Mouse (Mus musculus) gastrocnemius, adult 8-10 months (tissue): ENCODE data around the gene Tead2. TPM values are rescaled to one million over a fixed set of nuclear protein-coding genes. Genes with fewer than 3 reads are reported as not detected.
A peak's percentile ranks its signal among the peaks of the same experiment; 100 is the strongest.
"Not testable (repeated sequence)": the region's sequence is repeated elsewhere in the genome, so short reads cannot be mapped to it uniquely, and the experiment has no call there.

ENCODE experiments used
- DNase-seq, 2 experiments: peaks; one replicate each; pipeline ENCODE4 v3.0.0; 2022; ENCODE audit warnings: low spot score in 2 of 2
- total RNA-seq, 4 experiments: library from RNA; stranded (reverse); gene quantifications; 2 replicates each; pipeline ENCODE4 v1.2.4; 2022

The Tead2 gene
- total RNA-seq = 1 to 10 TPM in 3 of 4 experiments, under 1 TPM in 1; 0.77 to 3.1 (median 1.7) TPM

GRCm38 (mm10) chr7:45215673-45216441 lies at the start of gene Tead2:
Tead2 (plus strand) TSS chr7:45215753.
- no peak for DNase-seq

DNA sequence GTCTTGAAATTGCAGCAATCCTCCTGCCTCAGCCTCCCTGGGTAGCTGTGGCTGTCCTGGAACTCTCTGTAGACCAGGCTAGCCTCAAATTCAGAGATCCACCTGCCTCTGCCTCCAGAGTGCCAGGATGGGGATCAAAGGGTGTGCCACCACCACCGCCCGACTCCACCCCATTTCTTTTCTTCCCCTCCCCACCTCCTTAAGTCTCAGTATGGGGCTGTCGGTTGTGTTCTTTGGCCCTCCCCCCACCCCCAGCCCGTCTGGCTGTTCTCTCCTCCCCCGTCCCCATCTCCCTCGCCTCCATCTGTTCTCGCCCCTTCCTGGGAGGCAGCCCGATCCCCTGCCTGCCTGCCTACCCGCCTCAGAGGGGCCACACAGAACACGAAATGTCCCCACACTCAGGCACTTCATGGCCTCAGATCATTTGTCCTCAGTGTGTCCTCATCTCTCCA lies 48.6 kb upstream of the Tead2 start:
- DNase-seq = no peak

DNA sequence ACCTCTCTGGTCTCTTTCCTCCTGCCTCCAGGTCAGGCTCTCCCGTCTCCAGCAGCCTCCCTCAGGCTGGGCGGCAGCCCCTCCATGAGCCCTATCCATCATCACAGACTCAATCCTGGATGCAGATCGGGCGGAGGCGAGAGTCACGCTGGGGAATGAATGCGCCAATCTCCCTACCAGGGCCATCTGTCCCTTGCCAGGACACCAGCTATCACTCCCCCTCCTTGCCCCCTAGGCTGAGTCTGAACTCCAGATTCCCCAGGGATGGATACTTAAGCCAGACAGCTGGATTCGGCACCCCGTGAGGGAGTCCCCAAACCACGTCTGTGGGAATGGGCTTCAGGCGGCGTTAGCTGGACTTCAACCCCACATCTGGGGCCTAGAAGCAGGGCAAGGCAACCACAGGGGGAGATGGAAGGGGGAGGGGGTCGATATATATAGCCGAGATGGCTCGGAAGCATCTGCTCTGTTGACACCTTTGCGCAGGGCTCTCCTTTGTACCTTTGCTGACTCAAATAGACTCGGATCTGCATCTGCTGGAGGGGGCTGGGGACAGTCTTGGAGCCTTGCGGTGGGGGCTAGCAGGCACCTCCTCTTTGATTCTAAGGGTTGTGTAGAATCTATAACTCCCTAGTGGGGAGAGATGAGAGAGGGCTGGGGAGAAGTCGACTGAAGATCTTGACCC lies 47.6 kb upstream of the Tead2 start:
- DNase-seq = no peak

GRCm38 (mm10) chr7:45168656-45169055 lies 46.9 kb upstream of the Tead2 start:
- no peak for DNase-seq

DNA sequence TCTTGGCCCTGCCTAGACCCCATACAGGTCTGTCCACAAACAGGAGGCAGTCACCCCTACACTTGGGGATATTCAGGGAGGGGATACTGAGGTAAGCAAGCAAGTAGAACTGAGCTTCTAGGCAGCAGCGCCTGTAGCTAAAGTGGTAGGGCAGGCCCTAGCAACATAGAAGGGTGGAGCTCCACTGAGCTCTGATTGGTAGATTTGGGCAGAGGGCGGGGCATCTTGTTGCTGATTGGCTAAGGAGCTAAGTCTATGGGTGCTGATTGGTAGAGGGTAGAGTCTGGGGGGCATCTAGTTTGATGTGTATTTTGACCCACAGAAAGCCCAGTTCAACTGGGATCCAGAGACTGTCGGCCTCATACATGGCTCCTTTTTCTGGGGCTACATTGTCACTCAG lies 46.1 kb upstream of the Tead2 start:
- no peak for DNase-seq

GRCm38 (mm10) chr7:45172974-45173373 lies 42.6 kb upstream of the Tead2 start:
- DNase-seq = no peak

- DNase-seq = not testable (repeated sequence)
These were observed 41.8 kb upstream of the Tead2 start for GRCm38 (mm10) chr7:45173772-45174171.

DNA sequence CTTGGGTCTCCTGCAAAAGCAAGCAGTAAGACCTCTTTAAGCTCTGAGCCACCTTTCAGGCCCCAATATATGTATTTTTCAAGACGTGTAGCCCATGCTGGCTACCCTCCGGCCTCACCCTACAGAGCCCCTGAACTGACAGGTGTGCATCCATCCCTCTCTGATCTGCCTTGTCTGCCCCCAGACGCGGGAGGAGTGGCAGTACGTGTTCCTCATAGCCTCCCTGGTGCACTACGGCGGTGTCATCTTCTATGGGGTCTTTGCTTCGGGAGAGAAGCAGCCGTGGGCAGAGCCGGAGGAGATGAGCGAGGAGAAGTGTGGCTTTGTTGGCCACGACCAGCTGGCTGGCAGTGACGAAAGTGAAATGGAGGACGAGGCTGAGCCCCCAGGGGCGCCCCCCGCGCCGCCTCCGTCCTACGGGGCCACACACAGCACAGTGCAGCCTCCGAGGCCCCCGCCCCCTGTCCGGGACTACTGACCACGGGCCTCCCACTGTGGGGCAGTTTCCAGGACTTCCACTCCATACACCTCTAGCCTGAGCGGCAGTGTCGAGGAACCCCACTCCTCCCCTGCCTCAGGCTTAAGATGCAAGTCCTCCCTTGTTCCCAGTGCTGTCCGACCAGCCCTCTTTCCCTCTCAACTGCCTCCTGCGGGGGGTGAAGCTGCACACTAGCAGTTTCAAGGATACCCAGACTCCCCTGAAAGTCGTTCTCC lies 40.8 kb upstream of the Tead2 start:
- DNase-seq = no peak

DNA sequence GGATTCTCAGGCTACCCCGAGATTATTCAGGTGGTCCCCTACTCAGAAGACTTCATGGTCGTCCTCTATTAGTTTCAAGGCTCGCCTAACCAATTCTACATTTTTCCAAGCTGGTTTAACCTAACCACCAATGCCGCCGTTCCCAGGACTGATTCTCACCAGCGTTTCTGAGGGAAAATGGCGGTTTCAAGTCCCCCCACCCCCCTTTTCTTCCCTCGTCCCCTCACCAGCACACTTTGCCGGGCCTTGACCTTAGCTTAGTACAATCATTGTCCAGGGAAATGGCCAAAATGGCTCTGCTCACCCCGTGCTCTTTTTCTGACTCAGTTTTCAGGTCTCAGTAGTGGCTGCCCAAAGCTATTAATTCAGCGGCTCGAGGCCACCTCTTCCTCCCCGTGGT lies 40.2 kb upstream of the Tead2 start:
- DNase-seq = no peak

GRCm38 (mm10) chr7:45175929-45176328 lies 39.6 kb upstream of the Tead2 start:
- DNase-seq = no peak

- DNase-seq = no peak
These were observed 39.2 kb upstream of the Tead2 start for GRCm38 (mm10) chr7:45176356-45176755.

- no peak for DNase-seq
These were observed 37.0 kb upstream of the Tead2 start for GRCm38 (mm10) chr7:45178550-45178949.

DNA sequence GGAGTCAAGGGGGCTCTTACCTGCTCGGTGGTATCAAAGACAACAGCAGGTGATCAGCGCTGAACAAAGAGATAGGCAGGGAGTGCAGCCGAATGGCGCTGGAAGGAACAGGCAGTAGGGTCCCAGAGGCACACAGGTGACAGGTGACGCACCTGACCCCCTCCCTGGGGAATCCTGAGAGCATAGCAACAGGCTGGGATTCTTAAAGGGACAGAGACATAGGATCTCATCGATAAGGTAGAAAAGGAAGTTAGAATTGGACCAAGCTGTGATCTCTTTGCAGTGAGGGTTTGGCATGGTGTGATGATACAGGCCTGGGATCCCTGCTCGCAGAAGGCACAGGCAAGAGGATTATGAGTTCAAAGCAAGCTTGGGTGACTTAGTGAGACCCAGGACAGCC lies 36.1 kb upstream of the Tead2 start, which contains the start of gene Gfy:
Gene Gfy, minus strand, starts transcription at position 101 of the 400 bp plus-strand sequence.
- no peak for DNase-seq

DNA sequence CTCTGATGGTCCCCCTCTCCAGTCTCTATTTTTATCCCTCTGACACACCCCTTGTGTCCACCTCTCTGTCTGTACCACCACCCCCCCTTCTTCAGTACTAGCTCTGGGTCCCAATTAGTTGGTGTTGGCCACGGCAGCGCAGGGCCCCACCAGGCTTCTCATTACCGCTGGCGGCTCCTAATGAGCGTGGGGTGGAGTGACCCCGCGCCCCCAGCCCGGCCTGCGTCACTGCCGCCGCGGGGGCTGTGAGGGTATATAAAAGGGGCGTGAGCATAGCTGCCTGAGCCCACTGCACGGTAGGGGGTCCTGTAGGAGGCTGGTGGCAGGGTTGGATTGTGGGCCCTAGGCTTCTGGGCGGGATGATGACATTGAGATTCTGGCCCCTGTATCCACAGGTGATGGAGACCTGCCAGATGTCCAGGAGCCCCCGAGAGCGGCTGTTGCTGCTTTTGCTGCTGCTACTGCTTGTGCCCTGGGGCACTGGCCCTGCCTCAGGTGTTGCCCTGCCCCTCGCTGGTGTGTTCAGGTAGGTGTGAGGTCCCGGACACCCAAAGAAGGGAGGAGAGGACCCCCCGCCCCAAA lies 34.6 kb upstream of the Tead2 start, which contains the start of gene Pth2:
Gene Pth2, plus strand, starts transcription at position 100 of the 582 bp plus-strand sequence.
- DNase-seq = no peak

- DNase-seq = no peak
These were observed 34.0 kb upstream of the Tead2 start for GRCm38 (mm10) chr7:45181540-45181939.

GRCm38 (mm10) chr7:45182199-45182601 lies 33.4 kb upstream of the Tead2 start:
- peak; percentile 75 to 81 for DNase-seq

GRCm38 (mm10) chr7:45182606-45183005 lies 32.9 kb upstream of the Tead2 start:
- DNase-seq = peak in 1 of 2 experiments; percentile 36

DNA sequence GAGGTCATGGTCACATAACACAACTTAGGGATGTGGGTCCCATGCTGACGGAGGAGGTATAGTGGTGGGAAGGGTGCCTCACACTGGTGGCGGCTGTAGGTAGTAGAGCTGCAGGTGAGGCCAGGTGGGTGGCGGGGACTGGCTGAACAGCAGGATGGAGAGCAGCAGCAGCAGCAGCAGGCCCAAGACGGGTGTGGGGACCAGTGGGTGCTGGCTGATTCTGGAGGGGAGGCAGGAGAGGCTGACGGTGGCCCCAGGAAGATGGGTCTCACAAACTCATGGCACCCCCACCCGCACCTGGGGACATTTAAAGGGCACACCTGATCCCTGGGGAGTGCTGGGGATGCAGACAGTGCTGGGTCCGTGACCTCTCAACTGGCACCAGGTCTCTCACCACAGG lies 31.9 kb upstream of the Tead2 start:
- no peak for DNase-seq

DNA sequence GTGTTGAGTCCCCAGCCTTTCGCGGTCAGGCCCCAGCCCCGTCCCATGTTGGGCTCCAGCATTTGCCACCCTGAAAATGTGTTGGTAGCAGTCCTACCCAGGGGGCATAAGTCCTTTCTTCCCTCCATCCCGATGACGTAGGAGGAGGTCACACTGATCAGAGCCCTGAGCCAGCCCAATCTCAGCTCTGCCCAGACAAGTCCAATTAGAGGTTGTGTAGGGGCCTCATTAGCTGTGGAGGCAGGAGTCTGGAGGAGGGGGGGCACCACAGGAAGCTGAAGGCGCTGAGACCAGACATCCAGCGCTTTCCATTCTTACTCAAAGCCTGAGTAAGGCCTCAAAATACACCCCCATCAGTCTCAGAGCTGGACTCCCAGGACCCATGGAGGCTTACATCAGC lies 29.6 kb upstream of the Tead2 start:
- no peak for DNase-seq

DNA sequence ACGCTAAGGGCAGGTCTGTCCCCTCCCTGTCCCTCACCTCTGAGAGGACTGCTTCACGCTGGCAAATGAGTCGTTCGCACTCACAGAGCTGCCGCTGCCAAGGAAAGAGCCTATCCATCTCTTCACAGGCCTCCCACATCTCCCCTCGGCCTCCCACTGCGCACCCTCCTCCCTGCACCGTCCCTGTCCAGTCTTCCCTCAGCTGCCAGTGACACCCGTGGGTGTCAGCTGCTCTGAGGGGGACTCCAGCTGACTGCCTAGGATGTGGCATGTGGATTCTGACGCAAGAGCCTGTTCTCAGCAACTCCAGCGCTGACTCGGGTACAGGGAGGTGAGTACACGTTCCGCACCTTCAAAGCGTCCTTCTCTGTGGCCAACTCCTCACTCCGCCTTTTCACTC lies 26.0 kb upstream of the Tead2 start:
- DNase-seq = no peak

- DNase-seq = no peak
These were observed 25.4 kb upstream of the Tead2 start for GRCm38 (mm10) chr7:45190186-45190585.

DNA sequence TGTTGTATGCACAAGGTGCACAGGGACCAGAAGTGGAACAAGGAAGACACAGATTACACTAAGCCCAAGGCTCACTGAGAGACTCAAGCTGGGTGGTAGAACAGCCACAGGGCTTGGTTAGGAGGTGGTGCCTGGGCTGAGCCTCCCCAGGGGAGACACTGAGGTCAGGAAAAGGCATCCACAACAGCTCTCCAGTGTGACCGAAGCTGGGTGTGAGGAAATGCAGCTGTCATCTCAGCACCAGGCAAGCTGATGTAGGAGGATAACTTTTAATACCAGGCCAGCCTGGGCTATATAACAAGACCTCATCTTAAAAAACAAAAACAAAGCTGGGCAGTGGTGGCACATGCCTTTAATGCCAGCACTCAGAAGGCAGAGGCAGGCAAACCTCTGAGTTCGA lies 24.4 kb upstream of the Tead2 start:
- DNase-seq = no peak
